Mouse (Mus musculus) small intestine, adult 2 months (tissue): Measurements from ENCODE around the gene Gp9. TPM values are rescaled to one million over a fixed set of nuclear protein-coding genes. Genes with fewer than 3 reads are reported as not detected.

ENCODE experiments used
- H3K27ac ChIP-seq: fragments of 200-500 bp; 2 replicates; pipeline ENCODE4 v1.5.1; 2012; ENCODE audit warnings: low read depth, low read length, control low read depth, inconsistent platforms; ENCODE audit not compliant: insufficient read depth
- H3K27me3 ChIP-seq: fragments of 200-500 bp; 2 replicates; pipeline ENCODE4 v1.6.1; 2012; ENCODE audit warnings: mild to moderate bottlenecking, moderate library complexity, low read length, inconsistent platforms; ENCODE audit not compliant: control insufficient read depth, insufficient read depth
- H3K36me3 ChIP-seq: fragments of 200-500 bp; 2 replicates; pipeline ENCODE4 v1.6.1; 2012; ENCODE audit warnings: mild to moderate bottlenecking, low read length, control low read depth, inconsistent platforms; ENCODE audit not compliant: control insufficient read depth, insufficient read depth
- H3K4me1 ChIP-seq: fragments of 200-500 bp; 2 replicates; pipeline ENCODE4 v1.6.1; 2012; ENCODE audit warnings: low read length, inconsistent platforms, mixed read lengths; ENCODE audit not compliant: control insufficient read depth, insufficient read depth, insufficient read length
- H3K4me3 ChIP-seq: fragments of 200-500 bp; 2 replicates; pipeline ENCODE4 v1.5.1; 2012; ENCODE audit warnings: low read depth, mild to moderate bottlenecking, control low read depth, inconsistent platforms, low read length, moderate library complexity
- CTCF ChIP-seq: fragments of 200-500 bp; IDR thresholded peaks from 2 replicates; pipeline ENCODE4 v1.5.1; 2012; ENCODE audit warnings: low read depth, mild to moderate bottlenecking, control low read depth, inconsistent platforms, low read length, moderate library complexity, mixed read lengths; ENCODE audit not compliant: insufficient replicate concordance, insufficient read length; ENCODE audit errors: extremely low read depth
- POLR2A ChIP-seq: fragments of 200-500 bp; IDR thresholded peaks from 2 replicates; pipeline ENCODE4 v1.6.1; 2012; ENCODE audit warnings: low read depth, mild to moderate bottlenecking, control low read depth, inconsistent platforms, low read length, moderate library complexity
- WGBS: fragments of 180-500 bp; shearing (Covaris S2); methylation state at CpG from one replicate; pipeline ENCODE4 v1.1.7; 2018; 5-methylcytosine and 5-hydroxymethylcytosine counted together
- polyA plus RNA-seq: library from polyadenylated mRNA; depleted of rRNA; stranded (reverse); fragments of >200 nt; gene quantifications from 2 replicates; pipeline ENCODE4 v1.2.3, GENCODE M21; 2012; rRNA removed

Gp9 gene
- polyA plus RNA-seq, 1 experiment = not detected

DNA sequence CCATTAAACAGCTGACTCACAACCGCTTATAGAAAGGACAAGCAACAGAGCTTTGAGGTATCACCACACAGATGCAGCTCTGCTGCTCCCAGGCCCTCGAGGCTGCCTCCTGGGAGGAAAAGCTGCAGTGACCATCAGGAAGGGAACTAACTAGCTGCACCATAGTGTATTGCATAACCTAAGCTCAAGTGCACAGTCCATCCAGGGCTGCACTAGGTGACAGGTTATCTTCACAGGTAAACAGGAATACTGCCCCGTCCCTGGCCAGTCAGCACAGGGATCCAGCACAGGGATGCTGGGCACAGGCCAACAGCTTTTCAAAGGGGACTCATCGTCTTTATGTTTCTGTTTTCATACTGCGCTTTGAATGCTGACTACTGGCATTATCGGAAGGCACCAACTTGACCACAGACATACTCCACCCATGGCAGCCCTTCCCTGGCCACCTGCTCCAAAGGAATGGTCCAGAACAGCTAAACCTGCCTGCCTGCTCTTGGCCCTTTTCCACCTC, 31.8 kb downstream of the Gp9 start:
- Histone ChIP-seq H3K4me3 (peak overlapping the region; percentile 82), H3K36me3 (peaks cover 5% of the 10 kb centered on the region), H3K4me1 (peaks cover 22% of the 10 kb centered on the region), H3K27me3 (no peaks in the 10 kb centered on the region), H3K27ac (peak overlapping the region; percentile 91)
- TF ChIP-seq CTCF (peak; percentile 3; the same call in 1 of the 2 replicates), POLR2A (no peak)
- 15% methylated on average over 6 of the region's 6 CpGs for WGBS

DNA sequence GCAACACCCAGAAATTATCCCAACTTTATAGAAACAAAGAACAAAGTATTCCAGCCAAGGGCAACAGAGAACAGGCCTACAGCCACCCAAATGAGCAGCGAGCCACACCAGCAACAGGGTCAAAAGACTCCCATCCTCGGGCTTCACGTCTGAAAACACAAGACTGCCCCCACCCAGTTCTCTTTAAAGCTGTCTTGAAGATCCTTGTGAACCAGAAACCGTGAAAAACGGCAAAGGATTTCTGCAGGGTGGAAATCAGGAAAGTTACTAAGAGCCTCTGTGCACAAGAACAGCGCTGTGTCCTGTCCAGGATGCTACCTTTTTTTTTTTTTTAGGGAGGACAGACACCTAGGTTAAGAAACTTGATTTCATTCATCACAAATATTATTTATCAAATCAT, 32.4 kb downstream of the Gp9 start:
- WGBS = 3% methylated on average over 6 of the region's 6 CpGs
- H3K4me3 ChIP-seq = peak overlapping the region; percentile 82
- H3K27ac ChIP-seq = peak overlapping the region; percentile 91
- no peak for TF ChIP-seq CTCF
- TF ChIP-seq POLR2A = no peak
- peaks cover 22% of the 10 kb centered on the region for H3K4me1 ChIP-seq
- peaks cover 2% of the 10 kb centered on the region for H3K36me3 ChIP-seq
- H3K27me3 ChIP-seq = no peaks in the 10 kb centered on the region

DNA sequence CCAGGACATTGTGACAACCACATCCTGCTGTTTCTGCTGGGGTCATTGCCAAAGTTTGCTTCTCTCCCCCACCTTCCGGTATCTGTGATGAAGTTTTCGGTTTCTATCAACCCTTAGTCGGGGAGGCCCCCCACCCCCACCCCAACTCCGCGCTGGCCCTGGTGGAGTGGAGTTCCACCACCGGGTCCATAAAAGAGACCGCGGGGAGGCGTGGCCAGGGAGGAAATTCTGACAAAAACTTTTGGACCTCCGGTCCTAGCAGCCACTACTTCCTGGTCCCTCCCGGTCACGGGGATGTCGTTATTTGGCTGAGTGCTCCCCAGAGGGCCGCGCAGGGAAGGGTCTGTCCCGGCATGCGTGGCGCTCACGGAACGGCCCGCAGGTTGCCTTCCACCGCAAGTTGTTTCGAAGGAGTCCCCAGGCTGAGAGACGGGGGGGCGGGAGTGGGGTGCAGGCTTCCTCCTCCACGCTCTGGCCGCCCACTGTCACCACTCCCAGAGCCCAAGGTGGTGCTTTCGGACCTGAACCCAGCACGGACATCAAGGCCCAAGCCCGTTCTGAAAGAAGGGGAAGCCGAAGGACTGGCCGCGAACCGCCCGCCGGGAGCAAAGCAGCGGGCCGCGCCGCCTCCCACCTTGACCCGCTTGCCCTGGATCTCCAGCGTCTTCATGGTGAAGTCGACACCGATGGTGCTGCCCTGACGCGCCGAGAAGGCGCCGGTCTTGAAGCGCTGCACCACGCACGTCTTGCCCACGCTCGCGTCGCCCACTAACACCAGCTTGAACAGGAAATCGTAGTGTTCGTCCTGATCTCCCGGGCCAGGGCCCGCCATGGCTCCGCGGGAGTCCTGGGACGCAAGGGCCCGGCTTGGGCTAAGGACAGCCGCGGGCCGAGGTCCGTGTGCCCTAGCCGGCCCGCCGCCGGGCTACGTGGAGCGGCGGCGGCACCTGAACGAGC, 33.1 kb downstream of the Gp9 start:
- H3K4me3 ChIP-seq = peak overlapping the region; percentile 82
- H3K27me3 ChIP-seq = no peaks in the 10 kb centered on the region
- peak; percentile 26; the same call in 1 of the 2 replicates for TF ChIP-seq POLR2A
- no peak for TF ChIP-seq CTCF
- peaks cover 17% of the 10 kb centered on the region for H3K4me1 ChIP-seq
- no peaks in the 10 kb centered on the region; the same call in 1 of the 2 replicates for H3K36me3 ChIP-seq
- H3K27ac ChIP-seq = peak overlapping the region; percentile 91
- WGBS = under 1% methylated on average over 77 of the region's 77 CpGs

DNA sequence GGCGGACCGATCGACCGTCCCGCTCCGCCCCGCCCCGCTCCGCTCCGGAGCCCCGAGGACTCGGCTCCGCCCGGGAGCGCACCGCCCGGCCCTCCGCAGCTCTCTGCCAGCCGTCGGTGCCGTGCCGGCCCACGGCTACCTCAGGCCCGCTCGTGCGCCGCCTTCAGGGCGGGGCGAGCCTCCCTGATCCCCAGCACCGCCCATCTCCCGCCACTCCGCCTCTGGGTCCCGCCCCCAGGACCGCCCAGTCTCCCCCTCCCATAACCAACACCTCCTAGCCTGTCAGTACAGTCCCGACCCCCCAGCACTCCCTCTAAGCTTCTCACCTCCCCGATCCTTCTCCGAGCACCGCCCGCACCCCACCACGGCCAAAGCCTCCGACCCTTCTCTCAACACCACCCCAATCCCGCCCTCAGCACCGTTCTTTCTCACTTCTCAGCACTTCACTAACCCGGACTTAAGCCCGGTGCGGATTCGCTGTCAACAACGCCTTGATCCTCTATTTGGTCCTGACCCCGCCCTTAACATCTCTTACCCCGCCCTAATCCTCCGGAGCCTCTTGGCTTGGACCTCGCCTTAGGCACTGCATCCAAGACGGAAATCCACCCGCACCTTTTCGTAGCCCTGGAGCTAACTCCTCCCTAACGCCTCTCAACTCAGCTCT, 33.9 kb downstream of the Gp9 start, which contains the start of gene Rab43:
Rab43 (minus strand) TSS at position 490 of the 664 bp plus-strand sequence.
- no peaks in the 10 kb centered on the region; the same call in 1 of the 2 replicates for H3K36me3 ChIP-seq
- H3K4me3 ChIP-seq = peak within 1 kb of the TSS; percentile 82
- peak within 1 kb of the TSS; percentile 91 for H3K27ac ChIP-seq
- WGBS = under 1% methylated on average over 56 of the region's 56 CpGs
- no peaks in the 10 kb centered on the region for H3K27me3 ChIP-seq
- TF ChIP-seq POLR2A (peak; percentile 99), CTCF (no peak)
- H3K4me1 ChIP-seq = peaks cover 14% of the 10 kb centered on the region

DNA sequence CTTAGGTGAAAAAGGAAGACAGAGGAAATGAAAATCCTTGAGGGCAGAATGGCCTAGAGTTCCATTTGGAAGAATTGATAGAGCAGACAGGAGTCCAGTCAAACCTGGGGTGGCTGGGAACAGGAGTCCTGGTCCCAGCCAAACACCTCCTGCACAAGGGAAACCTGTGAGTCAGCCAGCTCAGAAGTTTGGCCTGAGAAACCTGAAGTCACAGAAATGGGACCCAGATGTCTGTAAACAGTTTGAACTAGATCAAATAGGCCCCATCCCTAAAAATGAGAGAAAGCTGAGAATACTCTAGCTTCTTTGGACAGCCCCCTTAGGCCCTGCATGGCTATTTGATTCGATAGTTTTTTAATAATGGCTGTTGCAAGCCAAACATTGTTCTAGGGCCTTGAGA, 34.8 kb downstream of the Gp9 start:
- Histone ChIP-seq H3K36me3 (peaks cover 1% of the 10 kb centered on the region; the same call in 1 of the 2 replicates), H3K4me1 (peaks cover 14% of the 10 kb centered on the region), H3K4me3 (0 out of 2 replicates have a peak overlapping the region, but pooled peaks have one; percentile 82), H3K27ac (peak overlapping the region; percentile 61), H3K27me3 (no peaks in the 10 kb centered on the region)
- 84% methylated on average over 1 of the region's 1 CpGs for WGBS
- TF ChIP-seq POLR2A (no peak), CTCF (no peak)

DNA sequence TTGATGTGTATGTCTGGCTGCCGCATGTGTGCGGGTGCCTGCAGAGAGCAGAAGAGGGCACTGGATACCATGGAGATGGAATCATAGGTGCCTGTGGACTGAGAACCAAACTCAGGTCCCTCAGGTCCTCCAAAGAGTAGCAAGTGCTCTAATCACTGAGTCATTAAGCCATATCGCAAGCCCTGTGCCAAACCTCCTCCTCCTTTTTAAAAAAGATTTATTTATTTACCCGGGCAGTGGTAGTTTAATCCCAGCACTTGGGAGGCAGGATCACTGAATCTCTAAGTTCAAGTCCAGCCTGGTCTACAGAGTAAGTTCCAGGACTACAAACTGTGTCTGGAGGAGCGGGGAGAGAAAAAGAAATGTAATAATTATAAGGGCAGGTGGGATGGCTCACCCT, 36.6 kb downstream of the Gp9 start:
- Histone ChIP-seq H3K27ac (no peak overlapping the region), H3K4me3 (no peak overlapping the region), H3K27me3 (no peaks in the 10 kb centered on the region), H3K36me3 (peaks cover 16% of the 10 kb centered on the region), H3K4me1 (peaks cover 10% of the 10 kb centered on the region)
- TF ChIP-seq POLR2A (no peak), CTCF (no peak)
- WGBS = 78% methylated on average over 5 of the region's 5 CpGs

DNA sequence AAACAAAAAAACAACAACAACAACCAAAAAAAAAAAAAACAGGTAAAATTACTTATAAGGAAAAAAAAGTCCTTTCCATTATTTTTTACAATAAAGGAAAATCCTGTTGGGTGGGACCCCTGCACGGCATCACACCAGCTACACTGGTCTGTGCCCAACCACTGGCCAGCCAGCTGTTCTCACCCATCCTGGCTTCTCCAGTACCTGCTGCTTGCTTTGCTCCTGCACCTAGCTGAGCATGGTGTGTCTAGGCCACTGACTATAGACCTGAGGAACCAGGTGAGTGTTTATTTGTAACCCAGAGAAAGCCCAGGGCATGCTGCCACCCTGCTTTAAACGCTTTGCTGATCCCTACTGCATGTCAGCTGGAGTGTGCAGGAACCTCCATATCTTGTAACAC, 42.5 kb downstream of the Gp9 start:
- 93% methylated on average over 2 of the region's 2 CpGs for WGBS
- no peak overlapping the region for H3K4me3 ChIP-seq
- no peaks in the 10 kb centered on the region for H3K27me3 ChIP-seq
- H3K4me1 ChIP-seq = no peaks in the 10 kb centered on the region
- H3K27ac ChIP-seq = no peak overlapping the region
- H3K36me3 ChIP-seq = peaks cover 50% of the 10 kb centered on the region
- TF ChIP-seq POLR2A (no peak), CTCF (no peak)

Other genes starting within 250 kb of the Gp9 start
- gene Arhgap25, start 244.8 kb upstream of the Gp9 start, polyA plus RNA-seq = 0.85 and 1.9 TPM in 2 replicates
- gene Prokr1, start 187.3 kb upstream of the Gp9 start, polyA plus RNA-seq = 0.23 and 0.33 TPM in 2 replicates
- 1.7 and 3.0 TPM in 2 replicates for gene Aplf, start 105.9 kb upstream of the Gp9 start, polyA plus RNA-seq
- 2.6 and 4.0 TPM in 2 replicates for gene Efcc1, start 47.2 kb upstream of the Gp9 start, polyA plus RNA-seq
- gene Rab43, start 34.1 kb downstream of the Gp9 start, polyA plus RNA-seq = 47.2 and 58.4 TPM in 2 replicates
- 0.34 and 0.47 TPM in 2 replicates for gene Gm45140, start 57.7 kb downstream of the Gp9 start, polyA plus RNA-seq
- gene Isy1, start 60.7 kb downstream of the Gp9 start, polyA plus RNA-seq = 2.2 and 6.7 TPM in 2 replicates
- 63.8 and 77.3 TPM in 2 replicates for gene Cnbp, start 73.0 kb downstream of the Gp9 start, polyA plus RNA-seq
- 44.8 and 62.5 TPM in 2 replicates for gene Copg1, start 109.7 kb downstream of the Gp9 start, polyA plus RNA-seq
- 6.5 and 19.8 TPM in 2 replicates for gene Hmces, start 135.9 kb downstream of the Gp9 start, polyA plus RNA-seq
- 5.9 and 10.9 TPM in 2 replicates for gene H1fx, start 203.6 kb downstream of the Gp9 start, polyA plus RNA-seq